Mouse (Mus musculus) cerebellum, adult (tissue): ENCODE results near the gene Zeb2.

Experiments used
- ATAC-seq: cut with Nextera tagmentation; 2 replicates; pipeline ENCODE4 v1.9.2; 2017; ENCODE audit warnings: mild to moderate bottlenecking, moderate library complexity, mixed read lengths; ENCODE audit not compliant: insufficient number of reproducible peaks, low FRiP score, low TSS enrichment

Zeb2 gene

DNA sequence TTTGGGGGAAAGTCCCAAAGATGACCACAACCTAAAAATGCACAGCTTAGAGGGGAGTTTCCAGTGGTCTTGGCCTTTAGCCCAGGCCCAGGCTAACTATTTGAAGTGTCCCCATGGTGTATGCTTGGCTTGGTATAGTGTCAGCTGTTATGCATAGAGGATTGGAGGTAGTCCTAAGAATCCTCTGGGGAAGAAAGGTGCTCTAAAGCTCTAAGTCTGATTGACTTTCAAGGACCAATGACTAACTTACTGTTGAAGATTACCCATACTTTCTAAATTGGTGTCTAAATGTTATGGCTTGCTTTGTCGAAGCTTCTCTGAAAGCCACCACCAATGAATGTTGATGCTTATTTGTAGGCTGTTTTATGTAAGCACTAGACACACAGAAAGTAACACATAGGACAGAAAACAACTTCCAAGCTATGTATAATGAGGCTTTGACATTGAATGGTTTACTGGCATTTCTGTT lies 159.8 kb downstream of the Zeb2 start:
- no peak for ATAC-seq

GRCm38 (mm10) chr2:44956232-44956631 lies 161.0 kb downstream of the Zeb2 start:
- no peak for ATAC-seq

- no peak for ATAC-seq
Measured at GRCm38 (mm10) chr2:44955506-44955905, 161.7 kb downstream of the Zeb2 start.

- no peak for ATAC-seq
Measured at GRCm38 (mm10) chr2:44954180-44954579, 163.0 kb downstream of the Zeb2 start.

DNA sequence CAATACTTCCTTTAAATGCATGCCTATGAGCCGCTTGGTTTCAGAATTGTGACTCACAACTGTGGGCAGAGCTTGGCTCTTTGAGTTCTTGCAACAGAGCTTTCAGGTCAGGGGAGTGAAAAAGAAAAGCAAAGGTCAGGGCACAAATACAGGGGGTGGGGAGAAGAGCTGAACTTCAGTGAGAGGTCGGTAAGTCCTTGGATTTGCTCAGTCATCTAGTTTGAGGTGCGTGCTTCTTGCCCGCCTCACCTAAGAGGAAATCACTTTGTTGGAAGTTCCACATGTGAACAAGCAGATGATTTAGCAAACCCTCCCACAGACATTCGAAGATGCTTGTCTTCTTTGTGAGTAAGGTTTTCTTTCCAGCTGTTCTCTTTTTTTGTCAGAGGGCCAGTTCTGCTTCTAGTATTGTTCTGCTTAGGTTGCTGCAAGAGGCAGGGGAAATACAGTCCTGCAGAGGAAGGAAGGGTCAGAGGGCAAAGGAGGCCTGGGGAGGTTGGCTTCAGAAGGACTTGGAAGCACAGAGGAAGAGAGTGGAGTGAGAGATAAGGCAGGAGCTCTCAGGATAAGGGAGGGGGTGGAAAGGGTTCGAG lies 164.3 kb downstream of the Zeb2 start:
- ATAC-seq = no peak

DNA sequence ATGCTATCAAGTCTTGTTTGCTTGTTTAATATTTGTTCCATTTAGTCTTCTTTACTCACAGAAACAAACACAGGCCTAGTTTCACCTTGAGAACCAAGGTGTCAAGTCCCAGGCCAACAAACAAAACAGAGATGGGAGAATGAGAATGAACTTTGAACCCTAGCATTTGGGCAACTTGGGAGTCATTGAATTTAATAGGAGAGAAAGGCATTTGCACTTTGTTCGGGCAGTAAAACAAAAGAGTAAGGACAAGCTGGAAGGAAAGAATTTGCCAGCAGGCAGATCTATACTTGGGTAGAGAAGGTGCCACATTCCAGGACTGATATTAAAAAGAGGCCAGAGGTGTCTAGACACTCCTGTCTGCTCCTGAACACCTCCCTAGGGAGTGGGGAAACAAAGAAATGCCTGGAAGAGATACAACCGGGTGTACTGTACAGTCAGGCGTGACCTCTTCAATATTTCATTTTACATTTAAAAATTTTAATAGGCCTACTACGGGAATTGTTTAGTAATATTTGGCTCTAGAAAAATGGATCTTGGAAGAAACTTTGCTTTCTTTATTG lies 165.5 kb downstream of the Zeb2 start:
- ATAC-seq = no peak

DNA sequence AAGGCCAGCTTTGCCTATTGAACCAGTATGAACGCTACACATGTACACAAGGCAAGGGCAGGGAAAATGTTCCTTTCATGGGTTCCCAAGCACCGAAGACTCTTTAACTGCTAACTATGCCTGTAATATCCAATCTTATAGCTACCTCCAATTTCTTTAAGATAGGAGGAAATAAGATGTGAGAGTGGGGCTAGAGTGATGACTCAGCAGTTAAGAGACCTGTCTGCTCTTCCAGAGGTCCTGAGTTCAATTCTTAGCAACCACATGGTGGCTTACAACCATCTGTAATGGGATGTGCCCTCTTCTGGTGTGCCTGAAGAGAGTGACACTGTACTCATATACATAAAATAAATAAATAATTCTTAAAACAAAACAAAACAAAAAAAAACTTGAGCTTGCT lies 172.5 kb downstream of the Zeb2 start:
- no peak for ATAC-seq
